Mouse (Mus musculus): ENCODE measurements around the gene Olfr67.
"Not testable (repeated sequence)": the region's sequence is repeated elsewhere in the genome, so short reads cannot be mapped to it uniquely, and the experiment has no call there.

Olfr67 gene

DNA sequence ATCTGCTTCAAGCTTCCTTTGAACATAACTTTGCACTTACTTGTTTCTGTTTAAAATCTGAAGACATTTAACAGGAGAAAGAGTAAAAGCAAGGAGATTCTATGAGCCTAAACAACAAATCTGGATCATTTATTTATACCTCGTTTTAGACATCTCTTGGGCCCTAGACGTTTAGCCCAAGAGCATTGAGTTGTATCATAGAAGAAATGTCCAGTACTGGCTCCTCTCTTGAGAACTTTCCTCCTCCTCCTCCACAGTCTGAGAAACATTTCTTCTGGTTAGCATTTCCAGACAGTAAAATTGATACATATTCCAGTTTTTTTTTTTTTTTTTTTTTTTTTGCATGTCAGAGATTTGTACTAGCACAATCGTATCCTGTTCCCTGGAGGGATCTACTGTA lies at the start of gene Olfr67:
Olfr67 (minus strand) TSS at position 101 of the 400 bp plus-strand sequence.
- ATAC-seq (ENCODE audit: insufficient number of reproducible peaks, low FRiP score, low TSS enrichment), result no peak

DNA sequence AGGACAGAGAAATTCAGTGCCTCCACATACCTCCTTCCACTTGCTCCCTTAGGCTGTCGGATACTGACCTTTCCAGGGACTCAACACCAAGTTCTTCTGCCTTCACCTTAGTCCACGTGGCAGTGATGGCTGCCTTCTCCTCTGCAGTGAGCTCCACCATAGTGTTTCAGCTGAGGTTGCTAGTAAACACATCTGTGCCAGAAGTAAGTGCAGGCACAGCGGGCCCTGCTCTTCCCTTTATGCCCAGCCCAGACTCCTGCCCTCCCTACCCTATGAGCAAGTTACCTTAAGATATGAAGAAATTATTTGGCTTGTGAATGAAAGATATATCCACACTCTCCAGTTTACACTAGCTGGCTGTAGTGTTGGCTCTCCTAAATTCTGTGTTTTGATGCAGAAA lies 48.6 kb upstream of the Olfr67 start, which contains the start of gene Hbb-bh2:
Hbb-bh2 (minus strand) TSS at position 253 of the 400 bp plus-strand sequence.
- ATAC-seq (ENCODE audit: insufficient number of reproducible peaks, low FRiP score, low TSS enrichment), result no peak

DNA sequence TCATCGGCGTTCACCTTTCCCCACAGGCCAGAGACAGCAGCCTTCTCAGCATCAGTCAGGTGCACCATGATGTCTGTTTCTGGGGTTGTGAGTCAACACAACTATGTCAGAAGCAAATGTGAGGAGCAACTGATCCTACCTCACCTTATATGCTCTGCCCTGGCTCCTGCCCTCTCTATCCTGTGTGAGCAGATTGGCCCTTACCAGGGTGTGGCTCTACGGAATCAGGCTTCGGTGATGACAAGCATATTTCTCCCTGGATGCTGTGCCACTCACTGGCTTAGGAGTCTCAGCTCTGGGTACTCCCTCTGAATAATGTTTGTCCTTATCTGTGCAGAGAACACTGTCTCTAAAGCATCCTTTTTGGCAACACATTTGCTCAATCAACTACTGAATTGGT lies 36.2 kb upstream of the Olfr67 start, which contains the start of gene Hbb-bs:
Hbb-bs (minus strand) TSS at position 289 of the 400 bp plus-strand sequence.
- no peak for ATAC-seq (ENCODE audit: insufficient number of reproducible peaks, low FRiP score, low TSS enrichment)

DNA sequence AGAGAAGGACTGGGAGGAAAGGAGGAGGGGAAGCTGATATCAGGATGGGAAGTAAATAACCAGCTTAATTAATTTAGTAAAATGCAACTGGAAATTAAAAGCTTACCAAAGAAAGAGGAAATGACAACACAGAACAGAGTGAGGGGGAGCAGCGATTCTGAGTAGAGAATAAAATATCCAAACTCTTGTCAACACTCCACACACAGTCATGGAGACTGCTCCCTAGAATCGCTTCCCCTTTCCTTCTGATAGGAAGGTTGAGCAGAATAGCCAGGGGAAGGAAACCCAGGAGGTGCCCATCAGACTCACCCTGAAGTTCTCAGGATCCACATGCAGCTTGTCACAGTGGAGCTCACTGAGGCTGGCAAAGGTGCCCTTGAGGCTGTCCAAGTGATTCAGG lies 35.5 kb upstream of the Olfr67 start:
- not testable (repeated sequence) for ATAC-seq (ENCODE audit: insufficient number of reproducible peaks, low FRiP score, low TSS enrichment)

DNA sequence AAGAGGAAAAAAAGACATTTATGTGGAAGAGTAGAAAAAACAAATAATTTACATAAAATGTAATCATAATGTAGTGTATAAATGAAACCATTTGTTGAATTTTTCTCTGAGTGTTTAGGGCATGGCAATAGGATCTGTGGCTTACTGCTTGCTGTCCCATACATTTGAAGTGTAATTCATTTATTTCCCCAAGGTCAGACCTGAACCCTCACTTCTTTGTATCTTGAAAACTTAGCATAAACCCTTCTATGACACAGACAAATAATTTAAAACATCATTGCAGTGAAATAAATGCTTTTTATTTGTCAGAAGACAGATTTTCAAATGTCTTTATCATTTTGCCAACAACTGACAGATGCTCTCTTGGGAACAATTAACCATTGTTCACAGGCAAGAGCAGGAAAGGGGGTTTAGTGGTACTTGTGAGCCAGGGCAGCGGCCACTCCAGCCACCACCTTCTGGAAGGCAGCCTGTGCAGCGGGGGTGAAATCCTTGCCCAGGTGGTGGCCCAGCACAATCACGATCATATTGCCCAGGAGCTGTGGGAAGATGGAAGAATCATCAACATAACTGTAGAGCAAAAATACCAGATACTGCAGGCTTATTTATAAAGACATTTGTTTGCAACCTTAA lies 34.8 kb upstream of the Olfr67 start:
- ATAC-seq (ENCODE audit: insufficient number of reproducible peaks, low FRiP score, low TSS enrichment), result no peak

DNA sequence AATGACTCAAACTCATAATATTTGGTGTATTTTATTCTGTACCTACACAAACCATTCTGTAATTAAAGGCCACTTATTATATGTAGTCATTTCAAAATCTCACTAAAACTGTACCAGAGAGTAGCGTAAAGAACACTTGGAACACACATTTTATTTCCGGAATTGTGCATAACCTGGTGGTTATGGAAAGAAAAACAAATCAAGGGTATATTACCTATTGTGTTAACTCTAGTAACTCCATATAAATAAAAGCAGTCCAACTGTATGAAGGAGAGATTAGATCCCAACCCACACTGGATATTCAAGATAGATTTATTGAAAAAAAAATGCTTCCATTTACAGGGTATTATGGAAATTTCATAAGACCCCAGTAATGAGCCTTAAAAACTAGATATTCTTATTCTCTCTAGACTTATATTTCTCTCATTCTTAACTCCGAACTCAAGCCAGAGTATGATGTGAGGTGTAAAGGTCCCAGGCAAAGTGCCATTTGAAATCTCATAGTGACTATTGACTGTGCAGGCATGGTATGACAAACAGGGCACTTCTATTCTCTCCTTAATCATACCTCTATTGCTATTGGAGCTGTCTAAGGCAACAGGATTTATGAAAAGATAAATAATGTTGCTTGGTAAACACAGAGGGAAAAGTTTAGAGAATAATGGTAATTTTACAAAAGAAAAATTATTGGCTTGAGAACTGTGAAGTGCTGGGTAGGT lies 34.1 kb upstream of the Olfr67 start:
- no peak for ATAC-seq (ENCODE audit: insufficient number of reproducible peaks, low FRiP score, low TSS enrichment)

DNA sequence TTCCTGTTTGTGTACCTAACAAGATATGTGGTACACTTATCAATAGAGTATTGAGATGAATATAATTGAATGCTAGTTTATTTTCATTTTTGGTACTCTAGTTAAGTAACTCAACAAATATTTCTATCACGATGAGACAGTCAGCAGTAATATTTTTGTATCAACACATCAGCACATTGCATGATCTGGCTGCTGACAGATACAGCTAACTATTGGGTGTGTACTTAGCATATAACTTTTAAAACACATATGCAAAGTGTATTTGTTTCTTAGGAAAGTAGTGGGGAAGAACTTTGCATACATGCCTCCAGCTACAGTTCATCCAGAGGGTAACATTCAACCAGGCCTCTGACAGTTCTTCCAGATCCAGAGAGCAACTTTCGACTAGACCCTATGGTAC lies 33.0 kb upstream of the Olfr67 start:
- ATAC-seq (ENCODE audit: insufficient number of reproducible peaks, low FRiP score, low TSS enrichment), result no peak

DNA sequence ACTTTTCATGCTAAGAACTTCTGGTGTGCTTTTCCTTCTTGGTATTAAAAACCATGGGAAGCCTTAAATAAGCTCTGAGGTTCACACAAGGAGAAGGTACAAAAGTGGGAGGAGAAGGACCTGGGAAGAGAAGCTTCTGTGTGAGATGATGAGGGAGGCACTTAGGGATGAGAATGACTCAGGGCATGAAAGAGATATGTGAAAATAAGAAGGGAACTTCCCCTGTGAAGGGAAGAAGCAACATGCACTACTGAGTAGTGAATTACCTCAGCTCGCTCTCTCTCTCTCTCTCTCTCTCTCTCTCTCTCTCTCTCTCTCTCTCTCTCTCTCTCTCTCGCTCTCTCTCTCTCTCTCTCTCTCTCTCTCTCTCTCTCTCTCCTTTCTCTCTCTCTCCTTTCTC lies 23.5 kb upstream of the Olfr67 start:
- not testable (repeated sequence) for ATAC-seq (ENCODE audit: insufficient number of reproducible peaks, low FRiP score, low TSS enrichment)

DNA sequence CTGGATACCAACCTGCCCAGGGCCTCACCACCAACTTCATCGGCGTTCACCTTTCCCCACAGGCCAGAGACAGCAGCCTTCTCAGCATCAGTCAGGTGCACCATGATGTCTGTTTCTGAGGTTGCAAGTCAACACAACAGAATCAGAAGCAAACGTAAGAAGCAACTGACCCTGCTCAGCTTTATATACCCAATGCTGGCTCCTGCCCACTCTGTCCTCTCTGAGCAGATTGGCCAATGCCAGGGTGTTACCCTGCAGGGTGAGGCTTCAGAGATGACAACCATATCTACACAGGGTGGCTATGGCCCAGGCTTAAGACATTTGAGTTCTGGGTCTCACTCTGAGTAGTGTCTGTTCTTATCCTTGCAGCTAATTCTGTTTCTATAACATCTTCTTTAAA lies 22.1 kb upstream of the Olfr67 start, which contains the start of gene Hbb-bt:
Hbb-bt (minus strand) TSS at position 231 of the 400 bp plus-strand sequence.
- ATAC-seq (ENCODE audit: insufficient number of reproducible peaks, low FRiP score, low TSS enrichment), result no peak

DNA sequence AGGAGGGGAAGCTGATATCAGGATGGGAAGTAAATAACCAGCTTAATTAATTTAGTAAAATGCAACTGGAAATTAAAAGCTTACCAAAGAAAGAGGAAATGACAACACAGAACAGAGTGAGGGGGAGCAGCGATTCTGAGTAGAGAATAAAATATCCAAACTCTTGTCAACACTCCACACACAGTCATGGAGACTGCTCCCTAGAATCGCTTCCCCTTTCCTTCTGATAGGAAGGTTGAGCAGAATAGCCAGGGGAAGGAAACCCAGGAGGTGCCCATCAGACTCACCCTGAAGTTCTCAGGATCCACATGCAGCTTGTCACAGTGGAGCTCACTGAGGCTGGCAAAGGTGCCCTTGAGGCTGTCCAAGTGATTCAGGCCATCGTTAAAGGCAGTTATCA lies 21.5 kb upstream of the Olfr67 start:
- ATAC-seq (ENCODE audit: insufficient number of reproducible peaks, low FRiP score, low TSS enrichment), result not testable (repeated sequence)

DNA sequence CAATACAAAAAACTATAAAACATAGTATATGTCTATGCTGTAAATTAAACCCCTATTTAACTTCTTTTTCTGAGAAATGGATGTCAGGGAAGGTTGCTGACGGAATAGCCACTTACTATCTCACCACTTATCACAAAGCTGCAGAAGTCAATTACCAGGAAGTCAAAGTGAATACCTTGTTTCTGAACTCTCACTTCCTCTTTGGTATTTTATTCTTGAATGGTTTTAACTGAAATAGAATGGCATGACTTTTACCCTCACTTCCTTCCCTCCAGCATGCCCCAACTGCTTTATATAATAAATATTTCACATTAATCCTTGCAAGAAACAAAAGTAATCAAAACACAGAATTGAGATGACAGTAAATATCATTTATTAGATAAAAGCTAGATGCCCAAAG lies 20.6 kb upstream of the Olfr67 start:
- no peak for ATAC-seq (ENCODE audit: insufficient number of reproducible peaks, low FRiP score, low TSS enrichment)

DNA sequence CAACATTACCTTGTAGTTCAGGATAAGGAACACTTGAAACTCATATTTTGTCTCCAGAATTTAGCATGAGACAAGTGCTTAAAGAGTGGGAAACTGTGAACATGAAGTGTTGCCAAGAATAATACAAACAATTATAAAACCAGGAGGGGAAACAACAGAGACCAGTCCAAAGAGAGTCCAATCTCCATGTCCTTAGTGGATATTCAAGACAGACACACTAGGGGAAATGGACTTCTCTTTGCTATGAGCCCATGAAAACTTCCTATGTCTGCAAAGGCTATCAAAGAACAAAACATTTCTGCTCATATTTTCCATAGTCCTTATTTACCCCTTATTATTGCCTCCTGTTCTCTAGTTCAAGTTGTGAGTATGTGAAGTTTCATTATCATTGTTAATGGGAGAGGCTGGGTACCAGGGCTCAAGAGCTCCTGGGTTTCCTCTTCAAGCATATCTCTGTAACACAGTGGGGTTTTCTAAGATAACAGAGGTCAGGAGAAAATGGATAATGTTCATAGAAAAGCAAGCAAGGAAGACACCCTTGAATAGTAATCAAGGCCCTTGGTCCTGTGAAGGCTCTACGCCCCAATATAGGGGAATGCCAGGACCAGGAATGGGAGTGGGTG lies 19.7 kb upstream of the Olfr67 start:
- ATAC-seq (ENCODE audit: insufficient number of reproducible peaks, low FRiP score, low TSS enrichment), result no peak

DNA sequence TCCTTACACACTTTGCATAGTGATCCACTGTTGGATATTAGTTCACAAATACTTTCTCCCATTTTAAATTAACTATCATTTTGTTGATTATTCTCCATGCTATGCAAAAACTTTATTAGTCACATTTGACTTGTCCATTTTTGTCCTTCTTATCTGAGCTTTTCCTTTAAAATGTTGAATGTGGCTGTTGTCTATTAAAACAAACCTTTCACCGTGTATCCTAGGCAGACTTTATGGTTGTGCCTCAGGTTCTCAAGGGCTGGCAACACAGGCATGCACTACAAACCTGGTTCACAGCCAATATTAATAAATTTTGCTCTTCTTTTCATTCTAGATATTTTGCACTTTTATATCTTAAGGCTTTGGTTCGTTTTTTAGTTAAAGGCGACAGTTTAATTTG lies 19.1 kb upstream of the Olfr67 start:
- no peak for ATAC-seq (ENCODE audit: insufficient number of reproducible peaks, low FRiP score, low TSS enrichment)

DNA sequence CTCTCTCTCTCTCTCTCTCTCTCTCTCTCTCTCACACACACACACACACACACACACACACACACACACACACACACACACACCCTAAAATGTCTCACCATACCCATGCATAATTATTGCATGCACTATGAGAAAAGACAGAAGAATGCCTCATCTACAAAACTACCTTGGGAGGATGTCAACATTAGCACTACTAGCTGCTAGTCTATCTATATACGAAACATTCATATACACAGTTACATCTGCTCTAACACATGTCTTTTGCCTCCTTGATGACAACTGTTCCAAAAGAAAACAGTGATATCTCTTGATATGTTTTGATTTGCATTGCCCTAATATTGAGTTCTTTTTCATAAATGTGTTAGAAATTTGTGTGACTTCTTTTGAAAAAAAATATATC lies 18.7 kb upstream of the Olfr67 start:
- no peak for ATAC-seq (ENCODE audit: insufficient number of reproducible peaks, low FRiP score, low TSS enrichment)

DNA sequence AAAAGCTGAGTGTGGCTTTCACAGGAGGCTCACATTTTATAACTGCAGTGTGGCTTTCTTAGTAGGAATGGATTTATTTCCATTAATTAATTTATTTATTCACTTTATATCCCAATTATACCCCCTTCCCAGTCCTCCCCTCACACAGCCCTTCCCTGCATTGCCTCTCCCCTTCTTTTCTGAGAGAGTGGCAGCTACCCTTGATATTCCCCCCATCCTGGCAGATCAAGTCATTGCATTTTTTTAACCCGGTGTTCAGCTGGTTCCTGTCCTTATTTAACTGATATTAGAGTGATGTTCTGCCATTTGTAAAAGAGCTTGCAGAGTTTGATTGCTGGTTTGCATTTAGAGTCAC lies 18.2 kb upstream of the Olfr67 start:
- ATAC-seq (ENCODE audit: insufficient number of reproducible peaks, low FRiP score, low TSS enrichment), result no peak

DNA sequence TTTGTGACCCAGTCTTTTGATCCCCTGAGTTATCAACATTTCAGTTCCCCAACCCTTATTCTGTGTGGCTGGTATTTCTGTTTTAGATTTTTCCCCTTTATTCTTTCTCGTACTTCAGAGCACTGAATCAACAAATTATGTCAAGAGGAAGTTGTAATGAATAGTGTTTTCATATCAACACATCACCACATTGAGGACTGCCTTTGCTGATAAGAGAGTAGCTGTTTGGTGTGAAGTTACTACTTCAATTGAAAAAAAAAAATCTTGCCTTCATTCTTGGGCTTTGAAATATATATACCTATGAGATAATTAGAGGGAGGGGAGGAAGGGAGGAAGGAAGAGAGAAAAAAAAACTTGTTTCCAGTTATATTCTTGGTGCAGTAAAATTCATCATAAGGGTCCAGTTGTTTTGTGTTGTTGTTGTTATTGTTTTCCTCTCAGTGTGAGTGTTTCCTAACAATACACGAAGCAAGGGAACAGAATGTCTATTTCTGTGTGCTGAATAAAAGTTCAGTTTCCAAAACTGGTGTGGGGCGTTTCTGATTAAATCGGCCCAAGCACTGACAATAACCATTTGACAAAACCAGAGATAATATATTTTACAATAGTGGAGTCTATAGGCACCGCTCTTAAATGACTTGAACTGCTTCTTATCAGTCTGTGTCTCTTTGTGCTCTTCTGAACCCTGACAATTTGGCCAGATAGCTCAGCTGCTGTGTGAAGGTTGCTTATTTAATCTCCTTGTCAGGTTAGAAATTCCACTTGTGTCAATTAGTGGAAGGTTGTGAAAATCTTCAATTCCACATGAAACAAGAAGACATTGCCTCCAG lies 17.6 kb upstream of the Olfr67 start:
- ATAC-seq (ENCODE audit: insufficient number of reproducible peaks, low FRiP score, low TSS enrichment), result no peak

DNA sequence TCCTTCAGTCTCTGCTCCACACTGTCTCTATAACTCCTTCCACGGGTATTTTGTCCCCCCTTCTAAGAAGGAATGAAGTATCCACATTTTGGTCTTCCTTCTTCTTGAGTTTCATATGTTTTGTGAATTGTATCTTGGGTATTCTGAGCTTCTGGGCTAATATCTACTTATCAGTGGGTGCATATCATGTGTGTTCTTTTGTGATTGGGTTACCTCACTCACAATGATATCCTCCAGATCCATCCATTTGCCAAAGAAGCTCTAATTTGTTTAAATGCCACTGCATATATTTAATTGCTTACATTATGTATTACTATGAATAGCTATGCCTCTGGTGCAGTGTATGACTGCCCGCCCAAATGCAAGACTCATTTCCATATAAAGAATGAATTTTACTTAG lies 16.5 kb upstream of the Olfr67 start:
- not testable (repeated sequence) for ATAC-seq (ENCODE audit: insufficient number of reproducible peaks, low FRiP score, low TSS enrichment)

DNA sequence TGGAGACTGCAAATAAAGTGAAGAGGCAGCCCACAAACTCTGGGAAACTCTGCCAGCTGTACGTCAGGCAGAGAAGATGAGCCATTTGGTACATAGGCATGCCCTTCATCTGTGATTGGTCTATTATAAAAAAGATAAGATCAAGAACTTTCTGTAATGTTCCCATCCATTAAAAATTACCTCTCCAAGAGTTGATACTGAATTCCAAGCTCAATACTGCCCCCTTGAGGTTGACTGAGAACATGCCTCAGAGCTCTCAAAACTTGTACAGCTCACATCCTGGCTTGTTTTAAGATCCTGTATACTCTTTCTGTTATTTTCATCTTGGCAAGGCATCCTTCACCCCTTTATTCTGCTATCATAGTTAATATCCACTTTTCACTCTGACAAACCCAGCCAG lies 15.2 kb upstream of the Olfr67 start:
- no peak for ATAC-seq (ENCODE audit: insufficient number of reproducible peaks, low FRiP score, low TSS enrichment)

DNA sequence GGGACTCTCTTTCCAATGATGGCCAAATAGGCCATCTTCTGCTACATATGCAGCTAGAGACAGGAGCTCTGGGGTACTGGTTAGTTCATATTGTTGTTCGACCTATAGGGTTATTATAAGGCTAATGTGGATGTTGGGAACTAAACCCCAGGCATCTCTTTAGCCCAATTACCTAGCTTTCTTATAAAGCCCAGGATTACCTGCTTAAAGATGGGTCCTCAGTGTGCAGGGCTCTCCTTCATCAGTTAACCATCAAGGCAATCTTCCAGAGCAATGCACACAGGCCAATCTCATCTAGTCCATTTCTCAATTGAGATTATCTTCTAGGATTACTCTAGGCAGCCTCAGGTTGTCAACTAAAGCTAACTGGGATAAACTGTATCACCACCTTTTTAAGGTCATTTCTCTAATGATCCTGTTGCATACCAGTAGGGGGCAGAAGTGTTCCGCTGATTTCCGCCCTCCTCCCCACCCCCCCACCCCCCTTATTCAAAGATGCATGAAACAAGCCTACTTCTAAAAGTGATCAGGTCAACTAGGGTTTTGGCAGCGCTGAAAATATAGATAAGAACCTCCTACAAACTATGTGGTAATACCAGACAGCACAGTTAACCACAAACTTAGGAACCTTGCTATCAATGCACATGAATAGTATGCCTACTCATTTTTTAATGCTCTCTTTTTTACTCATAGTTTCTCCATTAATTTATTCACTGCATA lies 1.2 kb upstream of the Olfr67 start:
- no peak for ATAC-seq (ENCODE audit: insufficient number of reproducible peaks, low FRiP score, low TSS enrichment)

DNA sequence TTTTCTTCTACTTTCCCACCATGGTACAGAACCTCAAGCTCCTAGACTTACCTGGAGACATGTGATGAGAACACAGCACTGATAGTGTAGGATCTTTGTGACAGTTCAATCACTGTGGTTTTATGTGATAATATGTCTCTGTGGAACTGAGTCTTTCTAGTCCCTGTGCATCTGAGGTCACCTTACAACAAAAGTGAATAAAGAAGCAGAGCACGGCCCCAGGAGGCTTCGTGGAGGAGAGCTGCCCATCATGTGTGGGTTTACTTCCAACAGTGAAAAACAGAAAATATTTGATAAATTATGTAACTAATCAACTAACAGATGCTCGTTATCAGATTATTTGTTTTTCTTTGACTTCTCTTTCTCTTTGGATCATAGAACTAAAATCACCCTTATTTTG lies 12.0 kb downstream of the Olfr67 start, which contains the start of gene Olfr68:
Olfr68 (minus strand) TSS at position 101 of the 400 bp plus-strand sequence.
- no peak for ATAC-seq (ENCODE audit: insufficient number of reproducible peaks, low FRiP score, low TSS enrichment)

All from cerebellum, adult (tissue).